Mouse (Mus musculus): Measurements from ENCODE around the gene Cish. TPM values are rescaled to one million over a fixed set of nuclear protein-coding genes. Genes with fewer than 3 reads are reported as not detected.

Gene Cish
- polyA plus RNA-seq, 1 experiment from 2014 or later, result 26.2 TPM

DNA sequence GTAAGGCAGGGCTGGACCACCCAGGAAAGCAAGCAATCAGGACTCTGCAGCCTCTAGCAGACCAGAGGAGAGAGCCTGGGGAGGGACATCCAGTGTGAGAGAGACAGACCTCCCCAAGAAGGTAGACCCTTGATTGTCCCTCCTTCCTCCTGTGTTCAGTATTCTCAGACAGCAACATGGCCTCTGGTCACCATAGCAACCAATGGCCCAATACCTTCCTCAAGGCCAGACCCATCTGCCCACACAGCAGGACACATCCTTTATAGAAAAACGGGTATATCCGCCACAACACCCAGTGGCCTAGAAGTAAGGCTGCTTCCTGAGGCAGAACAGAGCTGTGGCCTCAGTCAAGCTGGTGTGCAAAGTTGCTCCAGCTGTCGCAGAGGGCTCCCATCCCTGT is 40.2 kb upstream of the Cish start:
- TF ChIP-seq CTCF (IDR thresholded peaks at IDR 0.05; ENCODE audit: low read depth), result no peak
- WGBS, result 57% methylated on average over 3 of the region's 3 CpGs

DNA sequence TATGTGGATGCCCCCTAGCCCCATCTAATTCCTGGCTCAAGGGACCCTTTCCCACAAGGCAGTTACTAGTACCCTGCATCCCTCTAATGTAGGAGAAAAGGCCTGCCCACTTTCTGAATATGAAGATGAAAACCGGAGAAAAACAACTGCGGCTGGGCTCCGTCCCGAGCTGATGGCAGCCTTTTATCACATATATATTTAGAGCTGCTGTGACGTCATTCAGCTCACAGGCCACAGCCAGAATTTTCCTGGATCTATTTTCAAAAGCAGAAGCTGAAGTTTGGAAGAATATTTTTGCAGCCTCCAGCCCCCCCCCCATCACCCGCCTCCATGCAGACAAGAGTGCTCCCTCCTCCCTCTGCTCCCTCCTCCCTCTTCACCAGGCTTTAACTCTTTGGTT is 36.3 kb upstream of the Cish start:
- WGBS, result 58% methylated on average over 6 of the region's 6 CpGs
- no peaks in the 10 kb centered on the region for H3K9me3 ChIP-seq (replicated peaks; ENCODE audit: low read length)
- H3K27ac ChIP-seq, result no peak overlapping the region
- H3K4me1 ChIP-seq (replicated peaks; ENCODE audit: insufficient read depth, low read length), result 0 out of 2 replicates have a peak, but pooled peaks cover under 1% of the 10 kb centered on the region
- no peak overlapping the region for H3K9ac ChIP-seq (ENCODE audit: low read depth, low read length)
- H3K27me3 ChIP-seq (ENCODE audit: insufficient read depth, low read length), result no peaks in the 10 kb centered on the region
- H3K4me3 ChIP-seq (replicated peaks; ENCODE audit: low read depth, low read length), result no peak overlapping the region
- H3K36me3 ChIP-seq (ENCODE audit: insufficient read depth, low read length), result no peaks in the 10 kb centered on the region
- DNase-seq (ENCODE audit: low spot score), result no peak
- H3K4me2 ChIP-seq (ENCODE audit: low read length), result no peak overlapping the region
- TF ChIP-seq CTCF (IDR thresholded peaks at IDR 0.05; ENCODE audit: low read depth), result no peak
- ATAC-seq (replicated peaks; ENCODE audit: low FRiP score, low read depth), result no peak

More for the DNA sequence above, 40.2 kb upstream of the Cish start:
- no peaks in the 10 kb centered on the region for H3K27me3 ChIP-seq (ENCODE audit: insufficient read depth, low read length)
- H3K4me1 ChIP-seq (replicated peaks; ENCODE audit: insufficient read depth, low read length), result 0 out of 2 replicates have a peak, but pooled peaks cover 4% of the 10 kb centered on the region
- no peaks in the 10 kb centered on the region for H3K9me3 ChIP-seq (replicated peaks; ENCODE audit: low read length)
- no peaks in the 10 kb centered on the region for H3K36me3 ChIP-seq (ENCODE audit: insufficient read depth, low read length)
- no peak overlapping the region for H3K4me2 ChIP-seq (ENCODE audit: low read length)
- H3K9ac ChIP-seq (ENCODE audit: low read depth, low read length), result no peak overlapping the region
- no peak overlapping the region for H3K4me3 ChIP-seq (replicated peaks; ENCODE audit: low read depth, low read length)
- ATAC-seq (replicated peaks; ENCODE audit: low FRiP score, low read depth) (no peak), DNase-seq (ENCODE audit: low spot score) (no peak)
- no peak overlapping the region for H3K27ac ChIP-seq

GRCm38 (mm10) chr9:107260429-107260828 is 35.4 kb upstream of the Cish start:
- no peak for DNase-seq (ENCODE audit: low spot score)
- no peaks in the 10 kb centered on the region for H3K36me3 ChIP-seq (ENCODE audit: insufficient read depth, low read length)
- no peak overlapping the region for H3K9ac ChIP-seq (ENCODE audit: low read depth, low read length)
- no peak for ATAC-seq (replicated peaks; ENCODE audit: low FRiP score, low read depth)
- H3K9me3 ChIP-seq (replicated peaks; ENCODE audit: low read length), result no peaks in the 10 kb centered on the region
- no peaks in the 10 kb centered on the region for H3K27me3 ChIP-seq (ENCODE audit: insufficient read depth, low read length)
- no peak for TF ChIP-seq CTCF (IDR thresholded peaks at IDR 0.05; ENCODE audit: low read depth)
- H3K27ac ChIP-seq, result no peak overlapping the region
- no peak overlapping the region for H3K4me3 ChIP-seq (replicated peaks; ENCODE audit: low read depth, low read length)
- H3K4me1 ChIP-seq (replicated peaks; ENCODE audit: insufficient read depth, low read length), result no peaks in the 10 kb centered on the region
- no peak overlapping the region for H3K4me2 ChIP-seq (ENCODE audit: low read length)
- 69% methylated on average over 2 of the region's 2 CpGs for WGBS

DNA sequence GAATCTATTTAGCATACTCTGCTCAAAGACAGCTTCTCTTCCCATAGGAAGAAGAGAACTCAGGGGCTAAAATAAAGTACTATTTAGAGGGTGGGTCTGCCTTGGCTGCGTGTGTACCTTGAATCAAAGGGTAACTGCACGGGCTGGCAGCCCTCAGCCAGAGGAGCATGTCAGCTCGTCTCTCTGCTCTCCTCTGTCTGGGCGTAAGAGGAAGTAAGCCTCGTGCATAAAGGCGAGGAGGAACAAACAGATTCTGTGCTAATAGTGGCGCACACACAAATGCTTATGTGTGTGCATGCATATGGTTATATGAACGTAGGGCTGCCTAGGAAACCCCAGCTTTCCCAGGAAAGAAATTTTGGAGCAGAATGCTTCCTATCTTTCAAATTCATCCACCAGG is 35.0 kb upstream of the Cish start:
- H3K27me3 ChIP-seq (ENCODE audit: insufficient read depth, low read length), result no peaks in the 10 kb centered on the region
- 54% methylated on average over 8 of the region's 8 CpGs for WGBS
- DNase-seq (ENCODE audit: low spot score) (no peak), ATAC-seq (replicated peaks; ENCODE audit: low FRiP score, low read depth) (no peak)
- H3K4me2 ChIP-seq (ENCODE audit: low read length), result no peak overlapping the region
- H3K4me3 ChIP-seq (replicated peaks; ENCODE audit: low read depth, low read length), result no peak overlapping the region
- H3K9me3 ChIP-seq (replicated peaks; ENCODE audit: low read length), result no peaks in the 10 kb centered on the region
- H3K36me3 ChIP-seq (ENCODE audit: insufficient read depth, low read length), result no peaks in the 10 kb centered on the region
- no peak overlapping the region for H3K9ac ChIP-seq (ENCODE audit: low read depth, low read length)
- no peak for TF ChIP-seq CTCF (IDR thresholded peaks at IDR 0.05; ENCODE audit: low read depth)
- H3K4me1 ChIP-seq (replicated peaks; ENCODE audit: insufficient read depth, low read length), result no peaks in the 10 kb centered on the region
- no peak overlapping the region for H3K27ac ChIP-seq

GRCm38 (mm10) chr9:107261792-107262191 is 34.0 kb upstream of the Cish start:
- Histone ChIP-seq H3K4me1 (replicated peaks; ENCODE audit: insufficient read depth, low read length) (no peaks in the 10 kb centered on the region), H3K36me3 (ENCODE audit: insufficient read depth, low read length) (no peaks in the 10 kb centered on the region), H3K4me2 (ENCODE audit: low read length) (no peak overlapping the region), H3K9ac (ENCODE audit: low read depth, low read length) (no peak overlapping the region), H3K4me3 (replicated peaks; ENCODE audit: low read depth, low read length) (no peak overlapping the region), H3K27me3 (ENCODE audit: insufficient read depth, low read length) (no peaks in the 10 kb centered on the region), H3K9me3 (replicated peaks; ENCODE audit: low read length) (no peaks in the 10 kb centered on the region), H3K27ac (no peak overlapping the region)
- ATAC-seq (replicated peaks; ENCODE audit: low FRiP score, low read depth) (no peak), DNase-seq (ENCODE audit: low spot score) (no peak)
- 72% methylated on average over 6 of the region's 6 CpGs for WGBS
- no peak for TF ChIP-seq CTCF (IDR thresholded peaks at IDR 0.05; ENCODE audit: low read depth)

- no peak overlapping the region for H3K9ac ChIP-seq (ENCODE audit: low read depth, low read length)
- no peaks in the 10 kb centered on the region for H3K4me1 ChIP-seq (replicated peaks; ENCODE audit: insufficient read depth, low read length)
- WGBS, result 55% methylated on average over 7 of the region's 7 CpGs
- ATAC-seq (replicated peaks; ENCODE audit: low FRiP score, low read depth) (no peak), DNase-seq (ENCODE audit: low spot score) (no peak)
- H3K27ac ChIP-seq, result no peak overlapping the region
- H3K4me3 ChIP-seq (replicated peaks; ENCODE audit: low read depth, low read length), result no peak overlapping the region
- no peaks in the 10 kb centered on the region for H3K9me3 ChIP-seq (replicated peaks; ENCODE audit: low read length)
- TF ChIP-seq CTCF (IDR thresholded peaks at IDR 0.05; ENCODE audit: low read depth), result no peak
- H3K4me2 ChIP-seq (ENCODE audit: low read length), result no peak overlapping the region
- no peaks in the 10 kb centered on the region for H3K27me3 ChIP-seq (ENCODE audit: insufficient read depth, low read length)
- H3K36me3 ChIP-seq (ENCODE audit: insufficient read depth, low read length), result no peaks in the 10 kb centered on the region
Measured at GRCm38 (mm10) chr9:107262375-107262774, 33.5 kb upstream of the Cish start.

DNA sequence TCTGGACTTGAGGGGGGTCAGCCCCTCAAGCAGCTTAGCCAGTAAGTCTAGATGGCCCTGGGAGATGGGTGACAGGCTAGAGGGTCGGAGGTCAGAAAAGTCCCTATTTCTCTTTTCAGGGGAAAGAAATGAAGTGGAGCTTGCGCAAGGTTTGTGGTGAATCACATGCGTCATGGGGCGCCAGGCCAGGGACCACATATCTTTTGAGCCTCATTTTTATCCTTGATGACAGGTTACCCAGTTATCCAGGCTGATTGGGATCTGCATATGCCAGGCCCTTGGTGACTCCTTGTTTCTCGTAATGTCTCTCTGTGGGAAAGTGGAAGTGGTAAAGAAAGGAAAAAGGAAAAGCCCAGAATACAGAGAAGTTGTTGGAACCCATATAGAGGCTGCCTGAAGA is 31.9 kb upstream of the Cish start:
- WGBS, result 81% methylated on average over 5 of the region's 5 CpGs
- Histone ChIP-seq H3K4me2 (ENCODE audit: low read length) (no peak overlapping the region), H3K4me3 (replicated peaks; ENCODE audit: low read depth, low read length) (no peak overlapping the region), H3K9me3 (replicated peaks; ENCODE audit: low read length) (no peaks in the 10 kb centered on the region), H3K4me1 (replicated peaks; ENCODE audit: insufficient read depth, low read length) (no peaks in the 10 kb centered on the region), H3K27ac (no peak overlapping the region), H3K27me3 (ENCODE audit: insufficient read depth, low read length) (no peaks in the 10 kb centered on the region), H3K9ac (ENCODE audit: low read depth, low read length) (no peak overlapping the region), H3K36me3 (ENCODE audit: insufficient read depth, low read length) (no peaks in the 10 kb centered on the region)
- DNase-seq (ENCODE audit: low spot score) (no peak), ATAC-seq (replicated peaks; ENCODE audit: low FRiP score, low read depth) (no peak)
- TF ChIP-seq CTCF (IDR thresholded peaks at IDR 0.05; ENCODE audit: low read depth), result no peak

Data from kidney, postnatal 0 days (tissue).